Mouse (Mus musculus) lung, adult 2 months (tissue): ENCODE data around the gene Nap1l4.

ENCODE experiments used
- CTCF ChIP-seq: fragments of 200-500 bp; IDR thresholded peaks from 2 replicates; pipeline ENCODE4 v1.5.1; 2011; ENCODE audit warnings: mild to moderate bottlenecking, low read length, control low read depth; ENCODE audit not compliant: insufficient read depth
- POLR2A ChIP-seq: fragments of 200-500 bp; IDR thresholded peaks from 2 replicates; pipeline ENCODE4 v1.6.1; 2011; ENCODE audit warnings: low read depth, mild to moderate bottlenecking, control low read depth, low read length, borderline replicate concordance; ENCODE audit errors: extremely low read depth

DNA sequence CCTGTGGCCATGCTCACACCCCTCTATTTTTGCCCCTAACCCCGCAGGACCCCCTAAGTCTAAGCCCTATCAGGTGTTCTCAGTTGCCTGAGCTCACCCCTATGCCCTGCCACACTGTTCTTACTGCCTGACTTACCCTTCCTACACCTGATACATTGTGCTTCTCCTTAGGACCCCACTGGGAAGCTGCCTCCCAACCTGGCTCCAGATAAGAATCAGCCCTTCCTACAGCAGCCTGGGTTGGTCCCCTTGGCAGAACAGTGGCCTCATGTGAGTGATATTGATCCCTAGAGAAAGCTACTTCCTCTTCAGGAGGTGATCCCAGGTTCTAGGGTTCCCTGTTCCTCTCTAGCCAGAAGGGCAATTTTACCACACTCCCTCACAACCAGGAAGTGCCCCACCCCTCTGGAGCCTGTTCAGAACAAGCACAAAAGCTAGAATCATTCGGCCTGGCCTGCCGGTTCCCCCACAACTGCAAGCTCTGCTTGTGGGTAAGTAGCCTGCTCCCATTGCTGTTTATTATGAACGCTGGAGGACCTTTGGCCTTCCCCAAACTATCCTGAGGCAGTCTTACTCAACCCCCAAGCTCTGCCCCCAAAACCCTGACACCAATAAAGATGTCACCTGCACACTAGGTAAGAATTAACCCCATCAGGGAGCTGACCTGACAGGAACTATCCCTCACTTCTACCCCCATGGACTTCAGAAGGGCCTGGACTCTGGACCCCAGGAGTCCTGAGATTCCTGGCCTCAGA is 75.4 kb downstream of the Nap1l4 start, which contains the start of gene Slc22a18:
- TF ChIP-seq POLR2A (peak; percentile 61; the same call in 1 of the 2 replicates), CTCF (no peak)
